Mouse (Mus musculus) activated CD4-positive, CD25-positive, alpha-beta regulatory T cell, adult 9 weeks (primary cell): Measurements from ENCODE around the gene Szrd1. TPM values are rescaled to one million over a fixed set of nuclear protein-coding genes. Genes with fewer than 3 reads are reported as not detected.

Experiments used
- polyA plus RNA-seq: library from polyadenylated mRNA; unstranded; fragments of 100-300 nt; shearing (Covaris generic); gene quantifications from one replicate; pipeline ENCODE4 v1.2.1, GENCODE M21; 2017

Szrd1 gene
- 73.5 TPM for polyA plus RNA-seq

GRCm38 (mm10) chr4:141139116-141139970 lies at the start of gene Szrd1:
Gene Szrd1 (minus strand): TSS chr4:141139775.

GRCm38 (mm10) chr4:141147112-141148008 lies 7.8 kb upstream of the Szrd1 start, which contains the start of gene Fbxo42:
Gene Fbxo42 (plus strand): TSS chr4:141147913.

GRCm38 (mm10) chr4:141088033-141088432 lies 51.5 kb downstream of the Szrd1 start, which contains the start of gene Spata21:
Gene Spata21 (plus strand): TSS chr4:141088333.

GRCm38 (mm10) chr4:141077681-141078509 lies 61.7 kb downstream of the Szrd1 start, which contains the start of gene Necap2:
Gene Necap2 (minus strand): TSS chr4:141078357.

Other genes with a start within 250 kb of the Szrd1 start
- 18.2 TPM for gene Padi2, start 233.4 kb downstream of the Szrd1 start, polyA plus RNA-seq
- gene Sdhb, start 178.6 kb downstream of the Szrd1 start, polyA plus RNA-seq, result 315 TPM
- 10.0 TPM for gene Atp13a2, start 152.9 kb downstream of the Szrd1 start, polyA plus RNA-seq
- gene Mfap2, start 129.4 kb downstream of the Szrd1 start, polyA plus RNA-seq, result not detected
- gene Crocc, start 79.2 kb downstream of the Szrd1 start, polyA plus RNA-seq, result 1.2 TPM
- gene Necap2, start 61.4 kb downstream of the Szrd1 start, polyA plus RNA-seq, result 143 TPM
- 0.71 TPM for gene Spata21, start 51.4 kb downstream of the Szrd1 start, polyA plus RNA-seq
- gene Fbxo42, start 8.1 kb upstream of the Szrd1 start, polyA plus RNA-seq, result 17.0 TPM
- 5.0 TPM for gene Rsg1, start 74.2 kb upstream of the Szrd1 start, polyA plus RNA-seq
- gene Arhgef19, start 99.7 kb upstream of the Szrd1 start, polyA plus RNA-seq, result not detected
- gene Epha2, start 161.5 kb upstream of the Szrd1 start, polyA plus RNA-seq, result not detected
- gene Fam131c, start 228.4 kb upstream of the Szrd1 start, polyA plus RNA-seq, result not detected